Comparison of ENCODE assay signal across 9 mouse cellular contexts in the genomic region with DNA sequence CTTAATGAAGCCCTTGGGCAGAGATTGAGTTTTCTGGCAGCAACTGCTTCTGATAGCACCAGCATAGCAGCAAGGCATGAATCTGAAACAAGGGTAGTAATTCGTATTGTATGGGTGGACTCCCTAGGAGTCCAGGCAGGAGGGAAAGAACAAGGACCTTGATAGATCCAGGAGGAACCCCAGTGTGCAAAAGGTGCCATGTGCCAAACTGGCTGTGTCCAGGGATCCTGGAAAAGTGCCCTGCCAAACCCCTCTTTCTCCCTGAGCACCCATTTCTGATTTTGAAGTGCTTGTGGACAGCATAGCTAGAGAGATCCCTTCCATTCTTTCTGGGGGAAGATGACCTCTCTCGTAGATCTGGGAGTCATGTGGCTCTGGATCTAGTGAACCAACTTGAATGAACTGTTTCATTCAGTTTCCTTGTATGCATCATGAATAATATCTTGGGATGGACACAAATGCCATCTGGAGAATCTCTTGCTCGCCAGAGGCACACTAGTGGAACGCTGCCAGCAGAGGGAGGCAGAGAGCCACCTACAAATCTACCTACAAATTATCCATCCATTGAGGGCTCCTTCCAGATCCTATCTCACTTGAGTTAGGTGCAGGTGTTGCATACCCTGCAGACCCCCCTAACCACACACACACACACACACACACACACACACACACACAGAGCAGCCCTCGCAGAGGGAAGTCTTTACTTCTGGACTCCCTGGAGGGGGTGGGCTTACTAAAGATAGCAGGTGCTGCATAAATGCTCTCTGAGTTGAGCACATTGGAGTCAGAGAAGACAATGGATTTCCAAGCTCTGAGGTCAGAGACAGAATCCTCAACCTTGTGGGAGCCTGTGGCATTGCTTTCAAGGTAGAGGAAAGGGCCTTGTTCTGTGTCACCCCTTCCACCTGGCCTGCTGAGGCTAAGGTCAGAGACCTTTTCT. TPM values are rescaled to one million over a fixed set of nuclear protein-coding genes. Genes with fewer than 3 reads are reported as not detected.
DNase-seq lines count a peak whose midpoint lies in the region; ATAC-seq and TF ChIP-seq lines count a peak whose summit lies in the region.
"Had no signal": no experiment of that assay in that cellular context is flagged by ENCODE, and none has a peak within 500 bp of the region (broad histone marks: within the 10 kb centered on the region; RNA-seq: fewer than 3 reads in every experiment).

No protein-coding gene starts in this region.

- no peaks in the 10 kb centered on the region for H3K9me3 ChIP-seq in hindbrain, postnatal 0 days (ENCODE audit: low read length)
- H3K9me3 ChIP-seq in limb, embryonic 10.5 days (replicated peaks), result no peaks in the 10 kb centered on the region
- no peaks in the 10 kb centered on the region for H3K9me3 ChIP-seq in neural tube, embryonic 15.5 days (replicated peaks)

- peak; percentile 73 to 91 for DNase-seq in heart, adult 18-20 months
- DNase-seq in heart, postnatal 25 days (ENCODE audit: low spot score), result no peak
- peak; percentile 72 to 91 for DNase-seq in adrenal gland, adult (ENCODE audit: inconsistent age in 2 of 2, low spot score in 1 of 2)
- peak; percentile 86 for DNase-seq in embryo, embryonic 10 days (ENCODE audit: low spot score)
- DNase-seq in hindbrain, postnatal 0 days (ENCODE audit: low spot score), result peak; percentile 88
- peak; percentile 88 for DNase-seq in limb, embryonic 10.5 days (ENCODE audit: low spot score)
- DNase-seq in thymus, postnatal 0 days (ENCODE audit: low spot score), result peak; percentile 81

- H3K9ac ChIP-seq in hindbrain, postnatal 0 days (replicated peaks; ENCODE audit: low read length), result no peak overlapping the region
- H3K9ac ChIP-seq in neural tube, embryonic 15.5 days (replicated peaks), result 0 out of 2 replicates have a peak overlapping the region, but pooled peaks have one; percentile 3

- H3K27me3 ChIP-seq in hindbrain, postnatal 0 days (ENCODE audit: insufficient read depth, low read length), result no peaks in the 10 kb centered on the region
- no peaks in the 10 kb centered on the region for H3K27me3 ChIP-seq in limb, embryonic 10.5 days (ENCODE audit: low read depth, poor library complexity, severe bottlenecking)
- no peaks in the 10 kb centered on the region for H3K27me3 ChIP-seq in neural tube, embryonic 15.5 days (replicated peaks)

- intact Hi-C loops in heart, postnatal 25 days (cut with DNase I), result loop anchor here (1.0 to 10.0 kb wide), 2 partner anchors 112 to 455 kb away; a partner anchor contains a TSS

- H3K36me3 ChIP-seq in hindbrain, postnatal 0 days (ENCODE audit: insufficient read depth, low read length), result no peaks in the 10 kb centered on the region
- H3K36me3 ChIP-seq in limb, embryonic 10.5 days, result no peaks in the 10 kb centered on the region
- no peaks in the 10 kb centered on the region for H3K36me3 ChIP-seq in neural tube, embryonic 15.5 days

- peak overlapping the region; percentile 23; the same call in 1 of the 2 replicates for H3K27ac ChIP-seq in hindbrain, postnatal 0 days
- H3K27ac ChIP-seq in limb, embryonic 10.5 days, result no peak overlapping the region
- H3K27ac ChIP-seq in neural tube, embryonic 15.5 days (replicated peaks), result no peak overlapping the region
- H3K27ac ChIP-seq: macrophage had no signal

- no peak overlapping the region for H3K4me2 ChIP-seq in hindbrain, postnatal 0 days (ENCODE audit: low read depth, low read length)
- H3K4me2 ChIP-seq in neural tube, embryonic 15.5 days, result no peak overlapping the region; the same call in 1 of the 2 replicates

- no peak overlapping the region for H3K4me3 ChIP-seq in hindbrain, postnatal 0 days (ENCODE audit: low read length)
- no peak overlapping the region for H3K4me3 ChIP-seq in limb, embryonic 10.5 days
- no peak overlapping the region for H3K4me3 ChIP-seq in neural tube, embryonic 15.5 days (replicated peaks)

- H3K4me1 ChIP-seq in hindbrain, postnatal 0 days (ENCODE audit: insufficient read depth, low read length), result peaks cover 16% of the 10 kb centered on the region
- H3K4me1 ChIP-seq in limb, embryonic 10.5 days, result peaks cover 13% of the 10 kb centered on the region
- H3K4me1 ChIP-seq in neural tube, embryonic 15.5 days, result peaks cover 39% of the 10 kb centered on the region

- WGBS in hindbrain, postnatal 0 days, result 20% methylated on average over 5 of the region's 5 CpGs
- WGBS in limb, embryonic 10.5 days, result 26% methylated on average over 5 of the region's 5 CpGs
- 23% methylated on average over 5 of the region's 5 CpGs for WGBS in neural tube, embryonic 15.5 days

- peak; percentile 94 for TF ChIP-seq CTCF in hindbrain, postnatal 0 days (IDR thresholded peaks at IDR 0.05; ENCODE audit: low read depth)

- no peak for ATAC-seq in hindbrain, postnatal 0 days
- ATAC-seq in neural tube, embryonic 15.5 days (ENCODE audit: low FRiP score), result no peak

RNA-seq across cellular contexts. Expression of a gene that starts 4.4 kb away (rescaled TPM):
- 10 to 100 TPM; 38.9 to 39.2 TPM for total RNA-seq in heart, adult 18-20 months (2021)
- 10 to 100 TPM; 34.9 to 38.8 TPM for total RNA-seq in heart, postnatal 25 days (2021)
- total RNA-seq in hindbrain, postnatal 0 days (2014; rRNA removed), result 60.9 and 89.2 TPM in 2 replicates
- 9.9 and 10.5 TPM in 2 replicates for polyA plus RNA-seq in hindbrain, postnatal 0 days (2015; fragmentation: Nextera tagmentation; extraction: Ambion mirVana)
- 29.4 and 37.1 TPM in 2 replicates for polyA plus RNA-seq in limb, embryonic 10.5 days (2016; fragmentation: Nextera tagmentation; extraction: Ambion mirVana)
- 16.7 and 17.2 TPM in 2 replicates for polyA plus RNA-seq in neural tube, embryonic 15.5 days (2015; fragmentation: Nextera tagmentation; extraction: Ambion mirVana)
- 12.4 and 12.9 TPM in 2 replicates for polyA plus RNA-seq in thymus, postnatal 0 days (2015; fragmentation: Nextera tagmentation; extraction: Ambion mirVana)

RNA-seq across cellular contexts. Expression of a gene that starts 40.4 kb away (rescaled TPM):
- total RNA-seq in heart, adult 18-20 months (2021), result 10 to 100 TPM; 15.6 to 16.3 TPM
- total RNA-seq in heart, postnatal 25 days (2021), result 10 to 100 TPM; 15.2 to 16.9 TPM
- total RNA-seq in hindbrain, postnatal 0 days (2014; rRNA removed), result 30.2 and 40.6 TPM in 2 replicates
- polyA plus RNA-seq in hindbrain, postnatal 0 days (2015; fragmentation: Nextera tagmentation; extraction: Ambion mirVana), result 16.3 and 17.3 TPM in 2 replicates
- 30.6 and 35.3 TPM in 2 replicates for polyA plus RNA-seq in limb, embryonic 10.5 days (2016; fragmentation: Nextera tagmentation; extraction: Ambion mirVana)
- polyA plus RNA-seq in neural tube, embryonic 15.5 days (2015; fragmentation: Nextera tagmentation; extraction: Ambion mirVana), result 23.4 and 23.9 TPM in 2 replicates
- 13.9 and 14.1 TPM in 2 replicates for polyA plus RNA-seq in thymus, postnatal 0 days (2015; fragmentation: Nextera tagmentation; extraction: Ambion mirVana)
